Mouse (Mus musculus) thymus, adult 2 months (tissue): ENCODE measurements around the gene Gabrb1.

Experiments used
- CTCF ChIP-seq: fragments of 200-500 bp; IDR thresholded peaks from 2 replicates; pipeline ENCODE4 v1.5.1; 2012; ENCODE audit warnings: mild to moderate bottlenecking, control low read depth, low read length, moderate library complexity, borderline replicate concordance; ENCODE audit not compliant: control insufficient read depth, poor library complexity, insufficient read depth; ENCODE audit errors: extremely low read depth
- POLR2A ChIP-seq: fragments of 200-500 bp; IDR thresholded peaks from 2 replicates; pipeline ENCODE4 v1.6.1; 2012; ENCODE audit warnings: mild to moderate bottlenecking, low read length, control low read depth, moderate library complexity; ENCODE audit not compliant: control insufficient read depth, poor library complexity, insufficient read depth; ENCODE audit errors: extremely low read depth

- TF ChIP-seq POLR2A (no peak), CTCF (no peak)
Measured at GRCm38 (mm10) chr5:72138256-72138655, 480.3 kb downstream of the Gabrb1 start.
